ENCODE assay signal across 11 mouse cellular contexts in the genomic region with DNA sequence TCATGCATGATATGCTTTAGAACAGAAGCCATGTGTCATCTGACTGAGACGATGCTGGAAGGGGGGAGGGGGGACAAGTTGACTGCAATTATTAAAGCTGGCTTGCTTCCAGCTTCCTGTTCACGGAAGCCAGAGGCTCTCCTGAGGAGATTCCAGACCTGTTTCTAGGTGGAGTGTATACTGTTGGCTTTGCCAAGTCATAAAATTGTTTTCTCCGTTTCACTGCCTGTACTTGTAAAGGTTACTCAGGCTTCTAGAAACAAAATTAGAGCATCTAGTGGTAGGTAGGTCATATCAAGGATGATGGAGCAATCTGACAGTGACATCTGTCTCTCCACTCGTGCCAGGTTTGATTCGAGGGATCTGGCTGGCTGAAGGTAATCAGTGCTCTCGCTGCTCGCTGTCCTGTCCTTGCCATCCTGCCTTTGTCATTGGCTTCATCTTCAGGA.
A peak's percentile ranks its signal among the peaks of the same experiment; 100 is the strongest.
DNase-seq lines count a peak whose midpoint lies in the region; ATAC-seq lines count a peak whose summit lies in the region.
"Had no signal": no experiment of that assay in that cellular context is flagged by ENCODE, and none has a peak within 500 bp of the region (broad histone marks: within the 10 kb centered on the region; RNA-seq: fewer than 3 reads in every experiment).

No protein-coding gene starts in this region.

- no peak overlapping the region for H3K4me3 ChIP-seq in hindbrain, embryonic 13.5 days
- no peak overlapping the region for H3K4me3 ChIP-seq in hindbrain, embryonic 12.5 days
- no peak overlapping the region for H3K4me3 ChIP-seq in midbrain, embryonic 13.5 days (replicated peaks)
- H3K4me3 ChIP-seq in midbrain, embryonic 10.5 days: no peak overlapping the region
- no peak overlapping the region for H3K4me3 ChIP-seq in forebrain, embryonic 13.5 days
- H3K4me3 ChIP-seq: erythroblast, embryonic 14.5 days had no signal

- H3K4me1 ChIP-seq in hindbrain, embryonic 13.5 days (replicated peaks): peaks cover 4% of the 10 kb centered on the region; the same call in 1 of the 2 replicates
- H3K4me1 ChIP-seq in hindbrain, embryonic 12.5 days: no peaks in the 10 kb centered on the region
- no peaks in the 10 kb centered on the region for H3K4me1 ChIP-seq in midbrain, embryonic 13.5 days (replicated peaks)
- H3K4me1 ChIP-seq in midbrain, embryonic 10.5 days: no peaks in the 10 kb centered on the region
- peaks cover 7% of the 10 kb centered on the region for H3K4me1 ChIP-seq in forebrain, embryonic 13.5 days

- no peaks in the 10 kb centered on the region for H3K27me3 ChIP-seq in hindbrain, embryonic 13.5 days
- no peaks in the 10 kb centered on the region for H3K27me3 ChIP-seq in hindbrain, embryonic 12.5 days
- H3K27me3 ChIP-seq in midbrain, embryonic 13.5 days: no peaks in the 10 kb centered on the region
- H3K27me3 ChIP-seq in midbrain, embryonic 10.5 days (ENCODE audit: low read depth, poor library complexity, severe bottlenecking): no peaks in the 10 kb centered on the region
- H3K27me3 ChIP-seq in forebrain, embryonic 13.5 days: no peaks in the 10 kb centered on the region

- H3K27ac ChIP-seq in hindbrain, embryonic 13.5 days: no peak overlapping the region
- no peak overlapping the region for H3K27ac ChIP-seq in hindbrain, embryonic 12.5 days
- H3K27ac ChIP-seq in midbrain, embryonic 13.5 days: no peak overlapping the region
- no peak overlapping the region for H3K27ac ChIP-seq in midbrain, embryonic 10.5 days (replicated peaks)
- no peak overlapping the region for H3K27ac ChIP-seq in forebrain, embryonic 13.5 days

- 63% methylated on average over 7 of the region's 7 CpGs for WGBS in hindbrain, embryonic 13.5 days
- WGBS in hindbrain, embryonic 12.5 days: 75% methylated on average over 7 of the region's 7 CpGs
- 77% methylated on average over 7 of the region's 7 CpGs for WGBS in midbrain, embryonic 13.5 days
- 86% methylated on average over 7 of the region's 7 CpGs for WGBS in midbrain, embryonic 10.5 days
- 60% methylated on average over 7 of the region's 7 CpGs for WGBS in forebrain, embryonic 13.5 days

- no peaks in the 10 kb centered on the region for H3K36me3 ChIP-seq in hindbrain, embryonic 13.5 days
- no peaks in the 10 kb centered on the region for H3K36me3 ChIP-seq in hindbrain, embryonic 12.5 days
- no peaks in the 10 kb centered on the region for H3K36me3 ChIP-seq in midbrain, embryonic 13.5 days
- no peaks in the 10 kb centered on the region for H3K36me3 ChIP-seq in midbrain, embryonic 10.5 days
- H3K36me3 ChIP-seq in forebrain, embryonic 13.5 days (ENCODE audit: poor library complexity, severe bottlenecking): no peaks in the 10 kb centered on the region

- H3K9ac ChIP-seq in hindbrain, embryonic 13.5 days: no peak overlapping the region
- H3K9ac ChIP-seq in hindbrain, embryonic 12.5 days: no peak overlapping the region
- H3K9ac ChIP-seq in midbrain, embryonic 13.5 days (replicated peaks): no peak overlapping the region
- H3K9ac ChIP-seq in forebrain, embryonic 13.5 days: no peak overlapping the region
- H3K9ac ChIP-seq: liver, postnatal 0 days had no signal

- no peak overlapping the region for H3K4me2 ChIP-seq in hindbrain, embryonic 13.5 days
- H3K4me2 ChIP-seq in hindbrain, embryonic 12.5 days (replicated peaks): no peak overlapping the region
- no peak overlapping the region for H3K4me2 ChIP-seq in midbrain, embryonic 13.5 days (replicated peaks)
- 0 out of 2 replicates have a peak overlapping the region, but pooled peaks have one; percentile 10 for H3K4me2 ChIP-seq in forebrain, embryonic 13.5 days
- H3K4me2 ChIP-seq: heart, embryonic 11.5 days had no signal

- DNase-seq in midbrain, embryonic 10.5 days (ENCODE audit: low spot score): no peak
- DNase-seq in retina, postnatal 7 days (ENCODE audit: low read depth, low spot score): peak; percentile 13
- no peak for DNase-seq in lung, postnatal 10 days
- DNase-seq in lung, postnatal 36 days: no peak
- DNase-seq: liver, postnatal 0 days had no signal

- H3K9me3 ChIP-seq in hindbrain, embryonic 13.5 days: no peaks in the 10 kb centered on the region
- H3K9me3 ChIP-seq in hindbrain, embryonic 12.5 days (replicated peaks): no peaks in the 10 kb centered on the region
- no peaks in the 10 kb centered on the region; the same call in 1 of the 2 replicates for H3K9me3 ChIP-seq in midbrain, embryonic 13.5 days
- 0 out of 2 replicates have a peak, but pooled peaks cover 4% of the 10 kb centered on the region for H3K9me3 ChIP-seq in midbrain, embryonic 10.5 days (replicated peaks)
- peaks cover 6% of the 10 kb centered on the region for H3K9me3 ChIP-seq in forebrain, embryonic 13.5 days (replicated peaks)

- ATAC-seq in hindbrain, embryonic 13.5 days (ENCODE audit: low FRiP score): peak; percentile 83
- no peak for ATAC-seq in hindbrain, embryonic 12.5 days (ENCODE audit: low FRiP score)
- peak; percentile 71 for ATAC-seq in midbrain, embryonic 13.5 days
- ATAC-seq in forebrain, embryonic 13.5 days: peak; percentile 75
- ATAC-seq: liver, postnatal 0 days had no signal
